Mouse (Mus musculus) lung, postnatal 0 days (tissue): ENCODE measurements around the gene Hoxc8. TPM values are rescaled to one million over a fixed set of nuclear protein-coding genes. Genes with fewer than 3 reads are reported as not detected.

Experiments used
- ATAC-seq: fragments of 200-750 bp; cut with Nextera tagmentation; 2 replicates; pipeline ENCODE4 v1.8.0; 2017; ENCODE audit warnings: moderate library complexity
- DNase-seq: peaks from one replicate; pipeline ENCODE4 v3.0.0-alpha.2; 2016; ENCODE audit warnings: low spot score
- H3K27ac ChIP-seq: fragments of 300-500 bp; sonication (generic); 2 replicates; pipeline ENCODE4 v1.5.1; 2014; ENCODE audit warnings: antibody characterized with exemption, mild to moderate bottlenecking, low read length, mixed read lengths
- H3K27me3 ChIP-seq: fragments of 300-500 bp; sonication (generic); replicated peaks from 2 replicates; pipeline ENCODE4 v1.6.1; 2014; ENCODE audit warnings: low read length, mixed read lengths; ENCODE audit not compliant: insufficient read depth
- H3K36me3 ChIP-seq: fragments of 300-500 bp; sonication (generic); 2 replicates; pipeline ENCODE4 v1.6.1; 2014; ENCODE audit warnings: low read length, mixed read lengths; ENCODE audit not compliant: insufficient read depth
- H3K4me1 ChIP-seq: fragments of 300-500 bp; sonication (generic); 2 replicates; pipeline ENCODE4 v1.6.1; 2014; ENCODE audit warnings: antibody characterized with exemption, low read depth, low read length, mixed read lengths; ENCODE audit not compliant: insufficient read depth
- H3K4me2 ChIP-seq: fragments of 300-500 bp; sonication (generic); replicated peaks from 2 replicates; pipeline ENCODE4 v1.6.1; 2014; ENCODE audit warnings: low read depth, mild to moderate bottlenecking, low read length, moderate library complexity, mixed read lengths
- H3K4me3 ChIP-seq: fragments of 300-500 bp; sonication (generic); 2 replicates; pipeline ENCODE4 v1.5.1; 2014; ENCODE audit warnings: low read depth, low read length
- H3K9ac ChIP-seq: fragments of 300-500 bp; sonication (generic); replicated peaks from 2 replicates; pipeline ENCODE4 v1.6.1; 2014; ENCODE audit warnings: low read depth, mild to moderate bottlenecking
- H3K9me3 ChIP-seq: fragments of 300-500 bp; sonication (generic); 2 replicates; pipeline ENCODE4 v1.6.1; 2016; ENCODE audit warnings: low read length, mixed read lengths
- CTCF ChIP-seq: IDR thresholded peaks from 2 replicates; pipeline ENCODE4 v1.5.1; 2016; ENCODE audit warnings: antibody characterized with exemption, mild to moderate bottlenecking
- EP300 ChIP-seq: IDR thresholded peaks from 2 replicates; pipeline ENCODE4 v1.6.1; 2016; ENCODE audit warnings: antibody characterized with exemption, mild to moderate bottlenecking, control low read depth
- WGBS: fragments of 180-500 bp; shearing (Covaris S2); extraction: QIAGEN DNeasy Blood & Tissue Kit; methylation state at CpG from one replicate; pipeline ENCODE4 v1.1.7; 2014; 5-methylcytosine and 5-hydroxymethylcytosine counted together
- microRNA counts: library from miRNA; unstranded; fragments of <30 nt; microRNA quantifications from one replicate; lab custom pipeline; 2015
- microRNA-seq: library from miRNA; unstranded; fragments of <30 nt; microRNA quantifications from one replicate; pipeline ENCODE4, GENCODE M21; 2016
- polyA plus RNA-seq: library from polyadenylated mRNA; unstranded; fragments of >200 nt; fragmentation: Nextera tagmentation; extraction: Ambion mirVana; gene quantifications from 2 replicates; pipeline ENCODE4 v1.2.1, GENCODE M21; 2015

Hoxc8 gene
- polyA plus RNA-seq, 1 experiment from 2014 or later = not detected

- no peaks in the 10 kb centered on the region for H3K4me1 ChIP-seq
- TF ChIP-seq EP300 (no peak), CTCF (no peak)
- WGBS = 42% methylated on average over 5 of the region's 5 CpGs
- H3K4me3 ChIP-seq = no peak overlapping the region
- DNase-seq = no peak
- no peaks in the 10 kb centered on the region for H3K9me3 ChIP-seq
- H3K4me2 ChIP-seq = no peak overlapping the region
- H3K36me3 ChIP-seq = no peaks in the 10 kb centered on the region
- peaks cover 39% of the 10 kb centered on the region for H3K27me3 ChIP-seq
- no peak for ATAC-seq
- no peak overlapping the region for H3K27ac ChIP-seq
- no peak overlapping the region for H3K9ac ChIP-seq
Observed at GRCm38 (mm10) chr15:103041613-103042012, 51.2 kb downstream of the Hoxc8 start.

DNA sequence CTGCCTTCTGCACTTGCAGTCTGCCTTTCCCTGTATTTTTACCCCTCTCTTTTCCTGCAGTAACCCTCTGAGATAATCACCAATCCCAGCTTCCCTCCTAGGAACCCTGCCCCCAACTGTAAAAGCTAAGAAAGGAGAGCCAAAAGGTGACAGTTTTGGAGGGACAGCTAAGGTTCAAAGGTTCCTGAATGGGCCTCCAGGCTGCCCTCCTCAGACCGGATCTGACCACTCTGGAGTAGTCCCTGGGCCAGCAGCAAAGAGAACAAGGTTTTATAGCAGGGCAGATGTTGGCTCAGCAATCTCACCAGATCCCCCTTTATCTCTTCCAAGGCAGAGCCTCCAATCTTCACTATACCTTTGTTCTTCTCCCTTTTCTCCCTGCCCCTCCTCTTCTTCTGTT lies 51.8 kb downstream of the Hoxc8 start:
- H3K4me3 ChIP-seq = no peak overlapping the region
- 7% methylated on average over 1 of the region's 1 CpGs for WGBS
- no peak overlapping the region for H3K4me2 ChIP-seq
- no peaks in the 10 kb centered on the region for H3K36me3 ChIP-seq
- H3K4me1 ChIP-seq = no peaks in the 10 kb centered on the region
- no peak for DNase-seq
- H3K9ac ChIP-seq = no peak overlapping the region
- no peak for ATAC-seq
- no peak for TF ChIP-seq EP300
- TF ChIP-seq CTCF = no peak
- no peaks in the 10 kb centered on the region for H3K9me3 ChIP-seq
- H3K27ac ChIP-seq = no peak overlapping the region
- H3K27me3 ChIP-seq = peaks cover 33% of the 10 kb centered on the region

MicroRNA genes within 50 kb of the gene (microRNA counts, 519-probe panel; counts per million panel counts)
- microRNA mmu-miR-615-3p (lab: Ali Mortazavi, UCI) (not detected), microRNA mmu-miR-615-5p (lab: Ali Mortazavi, UCI) (not detected)

Small RNA genes lying within 50 kb of the gene (microRNA-seq; reads per million reads assigned to microRNA genes)
- gene Mir196a-2 (10.5 reads per million, percentile 23 among the genes with 10 or more reads in this experiment), gene Mir615 (7.6 reads per million, percentile 19 among the genes with 10 or more reads in this experiment)

Other genes with a start within 250 kb of the Hoxc8 start
- gene Hoxc13, start 69.5 kb upstream of the Hoxc8 start, polyA plus RNA-seq = not detected in 2 replicates
- gene Hoxc12, start 53.9 kb upstream of the Hoxc8 start, polyA plus RNA-seq = not detected in 2 replicates
- not detected in 2 replicates for gene Hoxc11, start 36.2 kb upstream of the Hoxc8 start, polyA plus RNA-seq
- not detected in 2 replicates for gene Hoxc10, start 23.8 kb upstream of the Hoxc8 start, polyA plus RNA-seq
- gene Hoxc5, start 23.2 kb upstream of the Hoxc8 start, polyA plus RNA-seq = 0.23 TPM in 1 of 2 replicates, not detected in the other
- not detected in 2 replicates for gene Hoxc9, start 14.2 kb upstream of the Hoxc8 start, polyA plus RNA-seq
- not detected in 2 replicates for gene Hoxc6, start 7.7 kb downstream of the Hoxc8 start, polyA plus RNA-seq
- gene Hoxc4, start 28.3 kb downstream of the Hoxc8 start, polyA plus RNA-seq = 0.21 and 0.23 TPM in 2 replicates
- gene Smug1, start 176.5 kb downstream of the Hoxc8 start, polyA plus RNA-seq = 10.5 and 12.2 TPM in 2 replicates
- 27.8 and 29.4 TPM in 2 replicates for gene Cbx5, start 249.2 kb downstream of the Hoxc8 start, polyA plus RNA-seq
- gene Hnrnpa1, start 249.8 kb downstream of the Hoxc8 start, polyA plus RNA-seq = 200 and 211 TPM in 2 replicates